Mouse (Mus musculus): ENCODE measurements around the gene Bhmt2.

DNA sequence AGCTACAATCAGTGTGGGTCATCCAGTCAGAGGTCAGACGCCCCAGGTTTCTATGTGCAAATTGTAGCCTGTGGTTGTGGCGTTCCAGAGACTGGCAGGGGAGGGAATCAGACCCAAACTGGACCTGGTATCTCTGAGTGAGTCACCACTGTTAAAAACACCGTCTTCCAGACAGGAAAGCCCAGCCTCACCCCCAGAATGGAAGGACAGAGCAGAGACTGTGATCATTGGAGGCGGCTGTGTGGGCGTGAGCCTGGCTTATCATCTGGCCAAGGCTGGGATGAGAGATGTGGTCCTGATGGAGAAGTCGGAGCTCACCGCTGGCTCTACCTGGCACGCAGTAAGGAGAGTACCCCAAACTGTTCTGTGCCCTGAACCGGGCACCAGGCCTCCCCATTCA is 2.8 kb upstream of the Bhmt2 start:
- no peak for TF ChIP-seq CTCF (IDR thresholded peaks at IDR 0.05; ENCODE audit: low read depth)
- no peak for TF ChIP-seq EP300 (optimal IDR thresholded peaks at IDR 0.05)
